Mouse (Mus musculus): ENCODE results near the gene Anks1.
A peak's percentile ranks its signal among the peaks of the same experiment; 100 is the strongest.

The Anks1 gene

DNA sequence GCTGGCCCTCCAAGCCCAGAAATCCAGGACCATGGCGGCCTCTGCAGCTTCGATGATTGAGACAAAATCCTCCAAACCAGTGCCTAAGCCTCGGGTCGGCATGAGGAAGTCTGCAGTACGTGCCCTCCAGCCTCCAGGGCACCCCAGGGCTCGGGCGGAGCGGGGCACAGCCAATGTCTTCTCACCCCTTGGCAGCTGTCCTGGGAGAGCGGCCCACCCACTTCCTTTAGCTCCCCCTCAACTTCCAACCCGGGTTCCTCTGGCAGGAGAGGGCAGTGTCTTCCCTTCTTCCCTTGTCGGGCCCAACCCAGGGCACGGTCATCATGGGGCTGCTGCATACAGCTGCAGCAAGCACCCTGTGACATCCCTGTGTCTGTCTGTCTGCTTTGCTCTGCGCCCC lies 149.2 kb downstream of the Anks1 start:
- DNase-seq (ENCODE audit: low read depth), result no peak

DNA sequence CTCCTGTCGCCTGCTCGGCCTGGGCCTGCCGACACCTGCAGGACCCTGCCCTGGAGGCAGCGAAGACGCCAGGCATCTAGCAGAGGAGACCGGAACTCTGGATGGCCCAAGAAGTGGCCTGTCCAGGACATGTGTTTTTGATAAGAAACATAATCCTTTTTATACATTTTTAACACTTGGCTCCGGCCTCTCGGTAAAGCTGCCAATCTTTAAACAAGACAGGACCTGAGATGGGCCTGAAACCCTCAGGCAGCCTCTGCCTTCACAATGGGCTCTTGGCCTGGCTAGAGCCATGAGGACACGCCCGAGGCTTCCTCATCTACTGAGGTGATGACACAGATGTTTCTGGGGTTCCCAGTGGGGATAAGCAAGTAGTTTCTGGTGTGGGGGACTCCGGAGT lies 151.6 kb downstream of the Anks1 start:
- DNase-seq (ENCODE audit: low read depth), result no peak

DNA sequence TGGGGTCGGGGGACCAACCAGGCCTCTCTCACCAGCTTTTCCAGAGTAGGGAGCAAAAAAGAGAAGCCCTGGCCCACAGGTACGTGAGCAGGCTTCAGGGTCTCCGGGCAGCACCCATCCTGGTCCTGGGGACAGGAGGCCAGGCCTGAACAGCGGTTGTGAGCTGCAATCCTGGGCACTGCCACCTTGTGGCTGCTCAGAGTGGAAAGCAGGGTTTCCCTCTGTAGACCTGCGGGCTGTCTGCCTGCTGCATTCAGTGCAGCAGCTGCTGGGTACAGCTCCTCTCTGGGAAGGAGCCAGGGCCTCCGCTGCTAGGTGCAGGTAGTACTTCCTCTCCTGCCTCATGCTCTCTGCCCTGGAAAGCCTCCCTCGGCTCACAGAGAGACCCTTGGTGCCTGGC lies 152.4 kb downstream of the Anks1 start:
- DNase-seq (ENCODE audit: low read depth), result peak; percentile 25

DNA sequence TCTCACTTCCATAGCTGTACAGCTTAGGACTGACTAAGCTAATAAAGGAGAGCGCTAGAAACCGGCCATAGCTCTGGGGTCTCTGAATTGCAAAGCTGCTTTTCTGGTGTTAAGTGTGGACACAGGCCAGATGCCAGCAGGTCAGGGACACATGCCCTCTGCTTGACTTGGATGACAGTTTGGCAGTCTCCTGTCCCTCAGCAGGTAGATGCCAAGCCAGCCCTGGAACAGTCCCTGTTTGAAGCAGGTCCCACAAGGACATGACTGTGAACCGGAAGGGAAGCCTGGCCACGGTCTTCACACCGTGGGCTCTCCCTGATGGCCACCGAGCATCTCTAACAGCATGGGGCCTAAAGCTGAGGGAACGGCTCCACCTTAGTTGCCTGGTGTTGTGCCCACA lies 153.6 kb downstream of the Anks1 start:
- no peak for DNase-seq (ENCODE audit: low read depth)

DNA sequence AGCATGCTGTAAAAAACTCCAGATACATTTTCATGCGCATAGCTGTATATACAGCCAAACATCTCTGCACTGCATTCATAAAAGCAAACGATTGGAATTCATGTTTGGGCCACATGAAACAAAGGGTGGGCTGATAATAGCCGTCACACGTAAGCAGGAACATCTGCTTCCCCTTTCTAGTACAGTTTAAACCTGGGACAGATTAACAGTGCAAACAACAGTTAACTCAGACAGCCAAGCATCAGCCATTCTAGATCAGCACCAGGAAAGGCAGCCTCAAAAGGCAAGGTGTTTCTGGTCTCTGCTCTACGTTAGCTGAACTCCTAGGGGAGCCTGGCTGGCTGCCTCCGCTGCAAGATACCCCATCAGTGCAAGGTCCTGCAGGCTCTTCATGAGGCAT lies 154.1 kb downstream of the Anks1 start:
- DNase-seq (ENCODE audit: low read depth), result no peak

DNA sequence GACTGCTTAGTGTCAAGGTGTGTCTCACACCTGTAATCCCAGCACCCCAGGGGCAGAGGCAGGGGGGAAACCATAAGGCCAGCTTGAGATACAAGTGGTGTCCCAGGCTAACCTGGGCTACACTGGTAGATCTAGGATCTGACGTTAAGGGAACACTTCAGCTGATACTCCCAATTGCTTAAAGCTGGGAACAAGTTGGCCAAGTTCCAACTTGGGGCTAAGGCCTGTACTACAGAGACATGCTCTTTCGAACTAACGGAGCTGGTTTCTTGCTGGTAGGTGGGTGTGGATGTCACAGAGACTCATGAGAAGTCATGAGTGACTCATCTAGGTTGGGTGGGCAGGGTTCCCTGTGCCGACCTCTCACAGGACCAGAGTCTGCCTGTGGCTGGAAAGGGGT lies 158.2 kb downstream of the Anks1 start:
- no peak for DNase-seq (ENCODE audit: low read depth)

DNA sequence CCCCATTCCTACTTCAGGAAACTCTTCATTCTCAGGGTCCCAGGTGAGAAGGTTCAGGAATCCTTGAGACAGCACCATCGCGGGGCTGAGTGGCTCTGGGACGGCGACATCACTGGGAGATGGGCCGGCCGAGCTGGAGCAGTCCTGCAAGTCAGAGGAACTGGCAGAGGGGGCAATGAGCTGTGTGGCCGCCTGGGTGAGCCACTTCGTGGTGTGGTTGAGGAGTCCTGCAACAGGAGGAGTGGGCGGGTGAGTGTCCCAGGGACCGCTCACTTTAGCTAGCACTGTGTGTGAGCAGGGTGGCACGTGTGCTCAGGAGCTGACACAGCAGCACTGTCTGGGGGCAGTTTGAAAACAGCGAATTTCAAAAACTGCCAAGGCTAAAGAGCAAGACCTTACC lies 160.3 kb downstream of the Anks1 start:
- peak; percentile 20 for DNase-seq (ENCODE audit: low read depth)

DNA sequence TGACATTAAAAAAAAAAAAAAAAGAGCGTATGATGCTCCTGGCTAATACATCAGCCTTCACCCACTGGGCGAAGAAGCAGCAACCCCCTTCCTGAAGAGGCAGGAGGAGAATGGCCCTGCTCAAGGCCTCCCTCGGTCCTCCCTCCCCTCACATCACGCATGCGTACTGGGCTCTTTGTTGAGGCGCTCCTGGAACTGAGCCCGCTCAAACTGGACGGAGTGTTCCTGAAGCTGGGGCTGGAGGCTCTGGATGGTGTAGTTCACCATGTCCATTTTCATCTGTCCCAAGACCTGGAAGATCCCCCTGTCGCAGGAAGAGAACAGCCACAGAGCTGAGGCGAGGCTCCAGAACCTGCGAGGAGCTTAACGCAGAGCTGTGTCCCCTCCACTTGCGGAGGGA lies 161.2 kb downstream of the Anks1 start:
- no peak for DNase-seq (ENCODE audit: low read depth)

DNA sequence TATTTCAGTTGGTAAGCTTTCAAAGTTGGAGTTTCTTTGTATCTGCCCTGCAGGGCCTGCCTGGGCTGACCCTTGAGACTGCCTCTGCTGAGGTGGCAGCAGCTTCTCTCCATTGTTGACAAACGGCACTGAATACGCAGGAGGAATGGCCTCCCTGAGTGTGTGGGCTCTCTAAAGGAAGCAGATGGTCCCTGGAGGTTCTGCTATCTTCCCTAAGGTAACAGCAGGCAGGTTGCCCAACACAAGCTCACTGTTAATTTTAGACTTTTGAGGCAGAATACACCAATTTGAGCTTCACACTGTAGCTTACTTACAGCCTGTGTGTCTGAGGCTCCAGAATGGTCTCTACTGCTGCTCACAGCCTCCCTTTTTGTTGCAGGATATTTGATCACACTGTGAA lies 163.6 kb downstream of the Anks1 start:
- DNase-seq (ENCODE audit: low read depth), result no peak

DNA sequence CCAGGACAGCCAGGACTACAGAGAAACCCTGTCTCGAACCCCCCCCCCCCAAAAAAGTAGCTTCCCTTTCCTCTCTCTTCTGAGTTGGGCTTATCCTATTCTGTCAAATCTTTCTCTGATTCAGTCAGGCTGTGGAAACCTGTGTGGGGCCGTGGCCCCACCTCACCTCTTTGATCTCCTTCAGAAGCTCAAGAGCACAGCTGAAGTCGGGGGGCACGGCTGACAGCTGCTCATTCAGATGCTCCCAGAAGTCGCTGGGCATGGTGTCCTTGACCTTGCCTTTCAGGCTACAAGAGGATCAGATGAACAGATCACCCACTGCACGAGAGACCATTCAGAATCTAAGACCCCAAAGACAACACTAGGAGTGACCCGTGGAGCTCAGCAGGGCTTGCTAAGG lies 165.4 kb downstream of the Anks1 start:
- no peak for DNase-seq (ENCODE audit: low read depth)

DNA sequence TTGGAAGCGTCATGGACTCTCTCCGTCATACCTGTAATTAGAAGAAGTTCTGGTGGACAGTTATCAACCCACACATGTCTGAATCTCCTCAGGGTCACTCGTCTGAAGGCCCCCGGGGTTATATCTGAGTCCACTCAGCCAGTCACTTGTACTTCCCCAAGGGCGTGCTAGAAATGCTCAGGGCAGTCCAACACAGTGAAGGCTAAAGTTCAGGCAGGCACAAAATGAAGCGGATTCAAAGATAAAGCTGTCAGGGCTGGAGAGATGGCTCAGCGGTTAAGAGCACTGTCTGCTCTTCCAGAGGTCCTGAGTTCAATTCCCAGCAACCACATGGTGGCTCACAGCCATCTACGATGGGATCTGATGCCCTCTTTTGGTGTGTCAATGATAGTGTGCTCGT lies 168.9 kb downstream of the Anks1 start:
- DNase-seq (ENCODE audit: low read depth), result no peak

DNA sequence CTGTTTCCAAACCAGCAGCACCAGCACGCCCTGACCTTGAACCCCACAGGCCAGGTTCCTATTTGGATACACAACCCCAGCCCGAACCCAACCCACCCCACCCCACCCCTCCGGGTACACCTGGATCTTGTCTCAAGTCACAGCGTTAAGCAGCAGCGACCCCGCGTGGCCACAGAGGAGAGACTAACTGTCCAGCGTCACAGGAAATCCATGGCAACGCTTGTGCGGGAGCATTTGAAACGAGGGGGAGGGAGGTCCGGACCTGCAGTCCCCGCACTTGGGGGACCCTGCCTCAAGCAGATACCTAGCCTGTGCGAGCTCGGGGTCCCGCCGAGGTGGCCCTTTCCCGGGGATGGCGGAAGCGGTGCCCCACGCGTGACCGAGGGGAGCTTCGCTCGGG lies 170.5 kb downstream of the Anks1 start:
- peak; percentile 89 for DNase-seq (ENCODE audit: low read depth)

DNA sequence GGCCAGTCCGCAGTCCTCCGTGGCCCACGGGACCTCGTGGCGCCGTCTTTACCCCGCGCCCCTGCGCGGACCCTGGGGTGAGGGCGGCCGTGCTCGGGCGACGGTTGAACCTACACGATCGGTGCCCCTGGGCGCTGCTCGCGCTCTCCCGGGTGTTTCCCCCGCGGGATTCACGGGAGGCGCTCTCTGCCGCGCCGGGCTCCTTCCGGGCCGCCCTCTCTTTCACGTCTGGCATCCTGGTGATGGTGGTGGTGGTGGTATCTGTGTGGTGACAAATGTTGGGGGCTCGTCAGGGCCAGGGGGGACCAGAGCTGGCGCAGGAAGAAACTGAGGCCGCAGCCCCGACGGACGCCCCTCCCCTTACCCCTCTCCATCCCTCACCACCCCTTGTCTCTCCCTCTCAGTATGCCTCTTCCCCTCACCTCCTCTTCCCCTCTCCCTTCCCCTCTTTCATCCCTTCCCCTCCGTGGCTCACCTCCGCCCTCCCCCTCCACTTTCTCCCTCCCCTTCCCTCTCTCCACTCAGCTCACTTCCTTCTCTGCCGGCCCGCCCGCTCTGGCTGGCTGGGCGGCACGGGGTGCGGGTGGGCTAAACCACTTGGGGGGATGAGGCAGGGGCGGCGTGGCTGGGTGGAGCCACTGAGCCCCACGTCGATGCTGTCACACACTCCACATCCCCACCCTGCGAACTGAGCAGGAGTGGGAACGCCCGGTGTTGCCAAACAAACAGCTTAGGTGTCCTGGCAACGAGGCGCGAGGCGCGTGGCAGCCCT lies 171.1 kb downstream of the Anks1 start, which contains the start of gene Tcp11:
Gene Tcp11 (minus strand): TSS at position 595 of the 772 bp plus-strand sequence.
- DNase-seq (ENCODE audit: low read depth), result peak; percentile 76

DNA sequence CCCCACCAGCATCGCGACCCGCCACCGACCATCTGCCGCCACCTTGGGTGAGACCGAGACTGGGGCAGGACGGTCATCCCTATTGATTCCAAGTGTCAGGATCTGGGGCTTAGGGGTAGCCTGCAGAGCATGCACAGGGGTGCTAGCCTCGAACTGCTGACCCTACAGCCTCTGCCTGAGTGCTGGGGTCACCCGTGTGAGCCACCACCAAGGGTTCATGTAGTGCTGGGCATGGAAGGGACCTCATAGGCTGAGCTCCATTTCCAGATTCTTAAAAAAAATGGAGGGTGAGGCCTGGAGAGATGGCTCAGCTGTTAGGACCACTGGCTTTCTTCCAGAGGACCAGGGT lies 171.7 kb downstream of the Anks1 start:
- no peak for DNase-seq (ENCODE audit: low read depth)

DNA sequence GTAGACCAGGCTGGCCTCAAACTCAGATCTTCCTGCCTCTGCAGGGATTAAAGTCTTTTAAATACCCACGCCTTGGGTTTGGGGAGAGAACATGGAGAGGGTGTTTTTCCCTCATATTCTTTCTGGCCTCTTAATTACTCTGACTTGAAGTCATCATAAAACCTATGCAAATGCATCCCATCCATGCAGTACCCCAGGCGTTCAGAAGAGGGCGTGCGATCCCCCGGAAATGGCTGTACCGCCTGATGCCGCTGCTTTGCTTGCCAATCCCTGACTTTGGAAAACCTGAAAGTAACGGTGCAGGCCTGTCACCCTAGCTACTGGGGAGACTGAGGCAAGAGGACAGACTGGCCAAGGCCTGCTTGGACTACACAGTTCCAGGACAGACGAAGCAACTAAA lies 172.3 kb downstream of the Anks1 start:
- DNase-seq (ENCODE audit: low read depth), result peak; percentile 67

DNA sequence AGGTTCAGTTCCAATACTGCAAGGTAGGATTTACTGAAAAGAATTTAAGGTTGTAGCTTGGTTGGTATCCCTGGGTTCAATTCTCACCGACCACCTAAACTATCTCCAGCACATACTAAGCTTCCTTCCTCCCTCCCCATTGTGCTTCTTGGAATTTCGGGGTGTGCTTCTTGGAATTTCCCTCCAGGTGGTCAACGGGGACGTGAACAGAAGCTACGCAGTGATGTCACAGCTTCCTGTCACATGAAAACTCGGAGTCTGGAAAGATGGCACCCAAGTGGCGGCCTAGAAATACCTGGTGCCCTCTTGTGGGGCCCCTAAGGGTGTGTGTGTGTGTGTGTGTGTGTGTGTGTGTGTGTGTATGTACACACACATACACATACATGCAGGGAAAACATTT lies 172.8 kb downstream of the Anks1 start:
- DNase-seq (ENCODE audit: low read depth), result no peak

DNA sequence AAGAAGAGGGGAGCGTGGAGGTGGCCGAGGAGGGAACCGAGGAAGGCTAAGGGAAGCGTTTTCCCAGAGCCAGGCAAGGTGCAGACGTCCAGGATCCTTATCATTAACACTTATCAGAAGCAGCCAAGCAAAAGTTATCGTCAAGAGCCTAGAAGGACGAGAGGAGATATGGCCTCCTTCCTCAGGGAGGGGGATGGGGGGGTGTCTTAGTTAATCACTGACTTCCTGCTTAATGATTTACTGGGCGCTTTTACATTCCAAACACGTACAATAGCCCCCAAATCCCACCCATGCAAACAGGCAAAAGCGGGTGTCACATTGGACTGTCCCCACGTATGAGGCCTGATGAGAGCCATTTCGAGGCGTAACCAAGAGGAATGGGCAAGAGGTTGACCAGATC lies 173.8 kb downstream of the Anks1 start:
- no peak for DNase-seq (ENCODE audit: low read depth)

DNA sequence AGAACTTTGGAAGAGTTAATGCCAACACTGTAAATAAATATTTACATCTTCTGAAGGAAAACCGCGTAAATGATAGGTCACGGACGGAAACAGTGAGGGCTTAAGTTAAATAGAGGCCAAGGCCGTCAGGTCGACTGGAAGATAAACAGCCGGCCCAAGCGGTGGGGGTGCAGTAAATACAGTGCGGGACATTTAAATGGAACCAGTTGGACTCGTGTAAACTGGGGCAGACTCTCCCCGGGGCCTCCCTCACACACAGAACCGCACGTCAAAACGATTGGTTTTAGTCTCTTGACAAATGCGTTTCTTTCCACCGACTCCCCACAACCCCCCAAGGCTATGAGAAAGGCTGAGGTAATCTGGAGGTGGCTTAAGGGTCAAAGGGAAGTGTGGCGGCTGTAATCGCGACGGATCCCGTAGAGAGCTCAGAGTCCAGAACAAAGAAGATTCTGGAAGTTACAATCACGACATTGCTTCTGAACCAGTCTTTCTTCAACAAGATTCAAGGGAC lies 175.3 kb downstream of the Anks1 start:
- no peak for DNase-seq (ENCODE audit: low read depth)

DNA sequence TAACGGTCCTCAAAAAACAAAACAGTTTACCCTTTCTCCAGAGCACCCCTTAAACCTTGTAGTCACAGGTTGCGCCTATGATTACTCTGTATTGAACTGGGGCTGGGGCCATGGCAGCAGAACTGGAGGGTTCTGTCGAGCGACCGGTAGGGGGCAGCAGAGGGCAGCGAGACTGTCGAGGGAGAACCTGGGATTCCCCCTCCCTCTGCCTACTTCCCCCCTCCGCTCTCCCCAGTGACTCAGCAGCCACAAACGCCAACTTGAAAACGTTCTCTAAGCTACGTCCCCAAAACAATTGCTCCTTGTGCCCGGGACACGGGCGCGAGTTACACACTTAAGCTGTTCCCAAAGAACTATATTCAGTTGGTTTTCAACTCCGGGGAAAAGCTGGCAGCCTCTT lies 175.9 kb downstream of the Anks1 start:
- DNase-seq (ENCODE audit: low read depth), result peak; percentile 93

DNA sequence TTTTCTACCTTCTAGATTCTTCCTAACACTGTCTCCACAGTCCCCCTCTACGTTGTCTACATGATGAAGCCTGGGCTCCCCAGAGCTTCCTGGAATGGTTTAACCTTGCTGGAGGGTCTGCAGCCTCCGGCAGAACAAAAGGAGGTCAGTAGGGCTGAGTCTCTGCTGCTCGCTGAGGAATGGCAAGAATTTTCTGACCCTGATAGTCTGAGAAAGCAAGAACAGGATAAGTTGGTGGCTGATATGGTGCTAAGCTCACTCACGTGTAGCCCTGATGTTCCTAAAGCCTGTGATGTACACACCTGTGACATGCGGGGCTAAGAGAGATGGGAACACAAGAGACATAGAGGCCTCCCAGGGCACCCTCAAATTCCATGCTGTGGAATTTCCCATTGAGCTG lies 178.3 kb downstream of the Anks1 start:
- no peak for DNase-seq (ENCODE audit: low read depth)

DNA sequence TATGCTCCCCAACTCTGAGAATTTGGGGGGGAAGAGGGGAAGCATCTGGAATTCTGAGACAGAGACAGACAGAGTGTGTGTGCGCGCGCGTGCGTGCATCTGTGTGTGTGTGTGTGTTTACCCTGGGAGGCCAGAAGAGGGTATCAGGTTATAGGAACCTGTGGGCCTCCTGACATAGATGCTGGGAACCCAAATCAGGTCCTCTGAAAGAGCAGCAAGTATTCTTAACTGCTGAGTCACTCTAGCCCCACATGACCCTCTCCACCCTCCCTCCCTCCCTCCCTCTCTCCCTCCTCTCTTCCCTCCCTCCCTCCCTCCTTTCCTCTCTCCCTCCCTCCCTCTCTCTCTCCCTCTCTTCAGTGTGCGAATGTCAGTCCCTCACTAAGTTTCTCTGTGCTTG lies 179.6 kb downstream of the Anks1 start:
- peak; percentile 29 for DNase-seq (ENCODE audit: low read depth)

DNA sequence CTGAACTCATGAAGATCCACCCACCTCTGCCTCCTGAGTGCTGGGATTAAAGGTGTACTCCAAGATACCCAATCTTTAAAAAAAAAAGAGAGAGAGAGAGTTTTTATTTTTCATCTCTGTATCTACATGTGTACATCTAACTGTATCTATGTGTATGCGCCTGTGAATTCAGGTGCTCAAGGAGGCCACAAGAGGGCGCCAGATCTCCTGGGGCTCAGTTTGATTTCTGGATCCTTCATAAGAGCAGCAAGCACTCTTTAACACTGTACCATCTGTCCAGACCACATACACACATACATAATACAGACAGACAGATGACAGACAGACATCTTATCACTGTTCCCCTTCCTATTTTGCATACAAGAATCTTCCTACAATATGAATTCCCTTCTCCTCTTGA lies 183.2 kb downstream of the Anks1 start:
- peak; percentile 41 for DNase-seq (ENCODE audit: low read depth)

DNA sequence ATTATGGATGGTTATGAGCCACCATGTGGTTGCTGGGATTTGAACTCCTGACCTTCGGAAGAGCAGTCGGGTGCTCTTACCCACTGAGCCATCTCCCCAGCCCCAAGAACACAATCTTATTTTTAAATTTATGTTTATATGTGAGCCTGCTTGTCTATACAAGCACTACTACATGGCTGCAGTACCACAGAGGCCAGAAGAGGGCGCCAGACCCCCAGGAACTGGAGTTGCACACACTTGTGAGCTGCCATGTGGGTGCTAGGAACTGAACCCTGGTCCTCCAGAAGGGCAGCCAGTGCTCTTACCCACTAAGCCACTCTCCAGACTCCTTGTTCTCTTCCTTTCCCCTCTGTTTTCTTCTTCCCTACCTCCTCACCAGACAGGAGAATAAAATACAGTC lies 184.7 kb downstream of the Anks1 start:
- DNase-seq (ENCODE audit: low read depth), result no peak

DNA sequence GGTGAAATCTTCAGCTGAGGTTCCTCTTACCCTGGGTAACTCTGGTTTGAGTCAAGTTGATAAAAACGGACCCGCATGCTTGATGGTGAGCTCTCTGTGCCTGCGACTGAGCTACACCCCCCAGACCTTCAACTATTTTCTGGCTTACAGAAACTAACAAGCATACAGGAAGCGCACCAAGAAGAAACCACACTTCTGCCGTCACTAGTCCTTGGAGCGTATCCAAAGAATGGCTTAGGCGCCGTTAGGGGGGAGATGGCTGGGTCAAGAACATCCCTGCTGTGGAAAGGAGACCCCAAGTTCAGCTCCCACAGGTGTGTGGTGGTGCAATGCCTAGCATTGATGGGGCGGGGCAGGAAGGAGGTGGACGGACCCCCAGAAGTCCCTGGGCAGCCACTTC lies 187.3 kb downstream of the Anks1 start:
- peak; percentile 78 for DNase-seq (ENCODE audit: low read depth)
